Mouse (Mus musculus) brain, embryonic 14.5 days (tissue): ENCODE measurements around the gene Afg1l.

Source experiments
- CTCF ChIP-seq: fragments of 200-500 bp; IDR thresholded peaks from 2 replicates; pipeline ENCODE4 v1.5.1; 2012; ENCODE audit warnings: inconsistent platforms, mild to moderate bottlenecking, moderate library complexity, borderline replicate concordance; ENCODE audit not compliant: insufficient read depth, insufficient read length; ENCODE audit errors: extremely low read depth
- POLR2A ChIP-seq: fragments of 200-500 bp; IDR thresholded peaks from 2 replicates; pipeline ENCODE4 v1.6.1; 2012; ENCODE audit warnings: mild to moderate bottlenecking, inconsistent platforms, borderline replicate concordance; ENCODE audit not compliant: poor library complexity, insufficient read depth, insufficient read length, severe bottlenecking; ENCODE audit errors: extremely low read depth

- TF ChIP-seq CTCF (peak; percentile 57; the same call in 1 of the 2 replicates), POLR2A (no peak)
Observed at GRCm38 (mm10) chr10:42355980-42356379, 122.4 kb downstream of the Afg1l start.
